Comparison of ENCODE assay signal across 29 mouse cellular contexts in the genomic region with DNA sequence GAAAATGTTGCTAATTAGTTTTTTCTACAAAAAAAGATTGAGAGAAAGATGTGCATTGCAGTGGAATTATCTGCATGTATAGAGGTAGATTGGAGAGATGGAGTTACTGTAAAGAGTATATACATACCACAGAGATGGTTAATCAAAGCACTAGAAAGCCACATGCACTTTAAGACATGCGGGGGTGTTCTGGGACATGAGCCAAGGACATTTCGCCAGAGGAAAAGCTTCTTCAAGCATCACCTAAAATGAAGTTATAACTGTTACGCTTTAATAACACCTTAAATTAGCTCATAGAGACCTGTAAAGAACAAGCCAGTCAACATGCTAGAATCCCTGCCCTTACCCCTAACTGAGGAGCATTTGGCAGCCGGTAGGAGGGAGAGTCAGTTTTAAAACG. TPM values are rescaled to one million over a fixed set of nuclear protein-coding genes. Genes with fewer than 3 reads are reported as not detected.
"Had no signal": no experiment of that assay in that cellular context is flagged by ENCODE, and none has a peak within 500 bp of the region (broad histone marks: within the 10 kb centered on the region; RNA-seq: fewer than 3 reads in every experiment).

No protein-coding gene starts in this region.

- H3K4me3 ChIP-seq: gastrocnemius, adult 2 months; heart, adult 2 months; heart, embryonic 13.5 days; heart, embryonic 15.5 days; hindbrain, embryonic 10.5 days; hindbrain, embryonic 12.5 days; intestine, embryonic 15.5 days; layer of hippocampus, adult 2 months; limb, embryonic 13.5 days; limb, embryonic 15.5 days; liver, embryonic 12.5 days had no signal

- H3K4me1 ChIP-seq: intestine, embryonic 15.5 days had no signal

- H3K9ac ChIP-seq: heart, embryonic 13.5 days; heart, embryonic 15.5 days; hindbrain, embryonic 12.5 days; hindbrain, embryonic 14.5 days; intestine, embryonic 15.5 days; limb, embryonic 13.5 days; limb, embryonic 15.5 days; liver, embryonic 12.5 days; liver, embryonic 14.5 days had no signal

- H3K27ac ChIP-seq: gastrocnemius, adult 2 months; heart, adult 2 months; heart, embryonic 13.5 days; heart, embryonic 15.5 days; hindbrain, embryonic 10.5 days; hindbrain, embryonic 12.5 days; hindbrain, embryonic 14.5 days; intestine, embryonic 15.5 days; layer of hippocampus, adult 2 months; limb, embryonic 13.5 days; limb, embryonic 15.5 days; liver, embryonic 12.5 days; liver, embryonic 14.5 days had no signal

- H3K27me3 ChIP-seq: heart, embryonic 13.5 days; heart, embryonic 15.5 days; hindbrain, embryonic 12.5 days; intestine, embryonic 15.5 days; limb, embryonic 13.5 days; limb, embryonic 15.5 days; liver, embryonic 12.5 days had no signal

- ATAC-seq: hindbrain, embryonic 16.5 days; inflammation-experienced regulatory T-cells, adult 6 months; intestine, embryonic 15.5 days; intestine, postnatal 0 days; liver, embryonic 12.5 days had no signal

- H3K9me3 ChIP-seq: heart, embryonic 13.5 days; heart, embryonic 15.5 days; hindbrain, embryonic 10.5 days; hindbrain, embryonic 12.5 days; intestine, embryonic 15.5 days; limb, embryonic 13.5 days; limb, embryonic 15.5 days; liver, embryonic 12.5 days had no signal

- DNase-seq: gastrocnemius, adult 2 months; gastrocnemius, postnatal 10 days; gastrocnemius, postnatal 25 days; heart, adult 2 months; heart, postnatal 4 days; kidney, adult 18-20 months; kidney, adult 8-10 months; kidney, postnatal 10 days; kidney, postnatal 25 days; kidney, postnatal 4 days; left cerebral cortex, postnatal 4 days had no signal

RNA-seq across cellular contexts. Expression of a gene that starts 18.9 kb away (rescaled TPM):
- total RNA-seq: gastrocnemius, adult 2 months; gastrocnemius, postnatal 10 days; gastrocnemius, postnatal 25 days; granulocyte monocyte progenitor cell, adult 5-6 weeks; heart, adult 2 months; heart, postnatal 25 days; heart, postnatal 4 days; layer of hippocampus, postnatal 25 days; liver, adult 2 months had no signal
- polyA plus RNA-seq: heart, embryonic 13.5 days; heart, embryonic 15.5 days; inflammation-experienced regulatory T-cells, adult 6 months; liver, adult 2 months; liver, embryonic 12.5 days; liver, embryonic 14.5 days had no signal
